Comparison of ENCODE assay signal across 8 mouse cellular contexts in the genomic region with DNA sequence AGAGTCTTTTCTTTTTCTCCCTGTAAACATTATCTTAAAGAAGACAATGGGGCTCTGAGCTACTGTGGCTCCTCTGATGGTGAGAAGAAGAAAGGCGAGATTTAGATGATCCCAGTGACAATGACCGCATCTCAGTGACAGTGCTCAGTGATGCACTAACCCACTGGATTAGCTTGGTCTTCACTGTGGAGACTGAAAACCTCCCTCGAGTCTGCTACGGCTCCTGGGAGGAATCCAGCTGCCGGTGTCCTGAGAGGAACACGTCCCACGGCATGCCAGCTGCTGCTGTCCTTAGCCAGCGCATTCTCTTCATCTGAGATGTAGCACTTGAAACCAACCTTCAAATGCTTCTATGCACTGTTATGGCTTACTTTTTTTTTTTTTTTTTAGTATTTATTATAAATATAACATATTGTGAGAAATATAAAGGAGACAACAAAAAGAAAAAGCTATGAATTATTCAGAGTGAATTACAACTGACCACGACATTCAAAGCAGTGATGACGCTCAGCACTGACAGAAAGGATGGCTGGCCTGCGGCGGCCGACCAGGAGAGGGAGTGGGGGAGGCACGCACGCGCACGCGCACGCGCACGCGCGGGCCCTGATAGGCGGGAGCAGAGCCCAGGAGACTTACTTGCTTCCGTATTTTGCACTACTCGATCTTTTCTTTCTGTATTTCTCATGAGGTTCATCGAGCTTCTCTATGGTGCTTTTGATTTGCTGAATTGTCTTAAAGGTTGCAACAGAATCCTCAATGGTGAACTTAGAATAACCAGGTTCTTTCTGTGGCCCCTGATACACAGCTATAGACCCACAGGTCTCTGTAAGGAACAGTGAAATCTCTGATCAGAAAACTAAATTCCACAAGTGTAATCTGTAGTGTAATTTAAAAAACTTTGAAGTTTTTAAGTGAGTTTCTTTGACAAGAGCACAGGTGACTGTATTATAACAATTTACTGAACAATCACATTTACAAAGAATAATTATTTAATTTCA. TPM values are rescaled to one million over a fixed set of nuclear protein-coding genes. Genes with fewer than 3 reads are reported as not detected.
A peak's percentile ranks its signal among the peaks of the same experiment; 100 is the strongest.
DNase-seq lines count a peak whose midpoint lies in the region; ATAC-seq lines count a peak whose summit lies in the region.

No protein-coding gene starts in this region.

- peak; percentile 91 for ATAC-seq in forebrain, embryonic 12.5 days (ENCODE audit: low FRiP score)

- H3K27me3 ChIP-seq in forebrain, embryonic 12.5 days: no peaks in the 10 kb centered on the region

- peak overlapping the region; percentile 1; the same call in 1 of the 2 replicates for H3K27ac ChIP-seq in forebrain, embryonic 12.5 days

- WGBS in forebrain, embryonic 12.5 days: 35% methylated on average over 27 of the region's 27 CpGs

- H3K36me3 ChIP-seq in forebrain, embryonic 12.5 days (replicated peaks): peaks cover 14% of the 10 kb centered on the region

- no peaks in the 10 kb centered on the region for H3K9me3 ChIP-seq in forebrain, embryonic 12.5 days

- peak overlapping the region; percentile 16; the same call in 1 of the 2 replicates for H3K4me3 ChIP-seq in forebrain, embryonic 12.5 days (replicated peaks)

- no peak overlapping the region for H3K9ac ChIP-seq in forebrain, embryonic 12.5 days

- peaks cover 5% of the 10 kb centered on the region; the same call in 1 of the 2 replicates for H3K4me1 ChIP-seq in forebrain, embryonic 12.5 days

- peak; percentile 78 to 86 for DNase-seq in adrenal gland, adult (ENCODE audit: inconsistent age in 2 of 2, low spot score in 1 of 2)
- peak; percentile 70 for DNase-seq in cerebellum, adult 11-12 months
- DNase-seq in heart, postnatal 36 days: peak; percentile 61 to 62
- DNase-seq in left cerebral cortex, adult 11 months (ENCODE audit: low spot score): peak; percentile 37
- peak; percentile 72 to 73 for DNase-seq in lung, postnatal 4 days
- DNase-seq in retina, adult 2 months (ENCODE audit: low read depth, low spot score): peak; percentile 29
- no peak for DNase-seq in MN1 (ENCODE audit: low spot score)

- H3K4me2 ChIP-seq in forebrain, embryonic 12.5 days: peak overlapping the region; percentile 42

- intact Hi-C loops in heart, postnatal 36 days (cut with DNase I): no loop called here

RNA-seq across cellular contexts. Expression of a gene that starts 18.9 kb away (rescaled TPM):
- polyA plus RNA-seq in forebrain, embryonic 12.5 days (2016; fragmentation: Nextera tagmentation; extraction: Ambion mirVana): 0.13 and 0.15 TPM in 2 replicates
- total RNA-seq in heart, postnatal 36 days (2021): not detected
